Mouse (Mus musculus) ES-Bruce4 (cell line): ENCODE measurements around the gene Map1b.

ENCODE experiments used
- CTCF ChIP-seq: IDR thresholded peaks from one replicate; pipeline ENCODE4 v1.8.1; 2011; ENCODE audit warnings: low read depth, low read length
- EP300 ChIP-seq: IDR thresholded peaks from 2 replicates; pipeline ENCODE4 v1.6.1; 2011; ENCODE audit warnings: low read depth, low read length; ENCODE audit not compliant: insufficient read depth

- no peak for TF ChIP-seq EP300
- TF ChIP-seq CTCF, result no peak
Measured at GRCm38 (mm10) chr13:99554960-99555359, 38.6 kb upstream of the Map1b start.
